Mouse (Mus musculus) erythroblast, adult 5-6 weeks (primary cell): ENCODE data around the gene Cacna2d2. TPM values are rescaled to one million over a fixed set of nuclear protein-coding genes. Genes with fewer than 3 reads are reported as not detected.
A peak's percentile ranks its signal among the peaks of the same experiment; 100 is the strongest.

ENCODE experiments used
- ATAC-seq: replicated peaks from 2 replicates; pipeline ENCODE4 v1.8.0; 2016; ENCODE audit warnings: moderate number of reproducible peaks, mild to moderate bottlenecking, moderate TSS enrichment, inconsistent platforms; ENCODE audit not compliant: poor library complexity, low FRiP score, severe bottlenecking
- total RNA-seq, 2 experiments: library from RNA; stranded (forward) in 1 of 2; stranded (reverse) in 1 of 2; fragments of 150-400 nt in 1 of 2; fragments of 200-764, 138-1000 nt in 1 of 2; gene quantifications; 2 replicates each; pipeline versions ENCODE4 v1.2.3 to v1.2.4; 2015 to 2017; ENCODE audit warnings: low replicate concordance in 2 of 2

Gene Cacna2d2
- total RNA-seq (2015; ENCODE audit: low replicate concordance) = 0.63 TPM in 1 of 2 replicates, not detected in the other
- total RNA-seq (2017; ENCODE audit: low replicate concordance) = not detected in 2 replicates

DNA sequence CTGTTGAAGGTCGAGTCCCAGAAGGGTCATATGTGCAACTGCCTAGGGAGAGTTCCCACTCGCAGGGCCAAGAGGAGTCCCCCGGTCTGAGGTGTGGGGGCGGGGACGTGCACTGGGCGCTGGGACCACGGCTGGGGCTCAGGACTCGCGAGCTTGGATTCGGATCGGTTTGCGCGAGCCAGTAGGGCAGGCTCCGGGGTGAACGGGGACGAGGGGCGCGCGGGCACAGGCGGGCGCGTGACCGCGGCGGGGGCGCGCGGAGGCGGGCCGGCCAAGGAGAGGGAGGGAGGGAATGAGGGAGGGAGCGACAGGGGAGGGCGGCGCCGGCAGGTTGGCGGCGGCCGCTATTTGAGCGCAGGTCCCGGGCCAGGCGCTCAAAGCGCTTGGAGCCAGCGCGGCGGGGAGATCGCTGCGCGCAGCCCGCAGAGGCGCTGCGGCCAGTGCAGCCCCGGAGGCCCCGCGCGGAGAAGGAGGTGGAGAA lies at the start of gene Cacna2d2:
Gene Cacna2d2 (plus strand): TSS at position 122 of the 481 bp plus-strand sequence.
- ATAC-seq = no peak

DNA sequence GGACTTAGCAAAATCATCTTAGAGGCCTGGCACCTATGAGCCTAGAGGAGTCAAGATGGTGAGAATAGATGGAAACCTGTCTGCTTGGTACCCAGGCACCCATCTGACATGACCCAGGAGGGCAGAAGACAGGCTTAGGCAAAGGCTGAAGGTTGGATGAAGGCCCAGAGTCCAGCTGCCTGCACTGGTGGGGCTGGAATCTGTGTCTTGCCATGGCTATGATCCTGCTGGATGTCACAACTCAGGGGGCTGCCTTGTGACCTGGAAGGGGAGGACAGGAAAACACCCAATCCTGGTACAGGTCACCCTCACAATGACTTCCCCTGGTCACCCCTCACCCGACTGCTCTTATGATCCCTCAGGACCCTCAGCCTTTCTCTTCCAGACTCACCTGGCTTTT lies 44.6 kb upstream of the Cacna2d2 start:
- ATAC-seq = no peak

DNA sequence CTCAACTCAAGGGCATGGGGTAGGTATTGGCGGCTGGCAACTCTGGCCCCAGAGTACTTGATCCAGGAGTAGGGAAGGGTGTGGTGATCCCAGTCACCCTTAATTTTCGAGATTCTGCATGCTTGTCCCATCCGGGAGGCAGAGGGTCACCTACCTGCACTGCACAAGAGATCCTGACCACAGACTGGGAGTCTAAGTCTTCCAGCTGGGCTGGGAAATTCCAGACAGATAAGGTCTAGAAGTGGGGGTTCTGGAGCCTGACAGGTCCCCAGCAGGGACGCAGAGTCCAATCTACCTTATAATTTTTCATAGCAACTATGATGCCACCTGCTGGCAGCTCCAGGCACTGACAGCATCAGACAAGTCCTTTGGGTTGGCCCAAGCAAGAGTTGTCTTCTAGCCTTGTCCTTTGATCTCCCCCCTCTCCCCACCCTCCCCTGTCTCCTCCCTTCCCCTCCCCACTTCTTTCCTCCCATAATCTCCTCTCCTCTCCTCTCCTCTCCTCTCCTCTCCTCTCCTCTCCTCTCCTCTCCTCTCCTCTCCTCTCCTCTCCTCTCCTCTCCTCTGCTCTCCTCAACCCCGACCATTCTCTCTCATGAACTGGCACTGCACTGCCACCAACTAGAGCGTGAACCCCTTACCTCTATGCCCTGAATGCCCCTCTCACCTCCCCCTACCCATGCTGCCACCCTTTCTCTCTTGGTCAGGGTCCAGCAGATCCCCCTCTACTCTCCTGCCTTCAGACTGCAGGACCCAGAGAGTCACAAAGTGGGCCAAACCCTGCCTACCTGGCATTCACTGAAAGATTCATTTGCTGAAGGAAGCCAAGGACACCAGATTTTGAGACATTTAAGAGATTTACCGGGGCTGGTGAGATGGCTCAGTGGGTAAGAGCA lies 43.3 kb upstream of the Cacna2d2 start:
- ATAC-seq = peak; percentile 57; the same call in 1 of the 2 replicates

DNA sequence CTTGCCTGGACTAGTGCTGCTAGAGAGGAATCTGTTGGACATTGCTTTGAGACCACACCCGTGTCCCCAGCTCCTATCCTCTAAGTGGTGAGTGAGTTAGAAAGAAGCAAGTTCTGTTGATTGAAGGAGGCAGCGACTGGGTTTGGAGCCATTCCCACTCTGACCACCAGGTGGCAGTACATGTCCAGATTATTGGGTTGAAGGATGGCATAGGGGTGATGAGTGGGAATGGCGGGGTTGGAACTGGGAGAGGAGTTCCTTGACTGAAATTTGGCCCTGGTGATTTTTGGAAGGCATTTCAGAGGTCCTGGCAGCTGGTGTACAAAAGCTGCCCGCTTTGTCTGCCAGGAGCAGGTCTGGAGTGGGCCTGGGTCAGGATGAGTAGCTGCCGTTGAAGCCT lies 41.8 kb upstream of the Cacna2d2 start:
- peak; percentile 73 for ATAC-seq

DNA sequence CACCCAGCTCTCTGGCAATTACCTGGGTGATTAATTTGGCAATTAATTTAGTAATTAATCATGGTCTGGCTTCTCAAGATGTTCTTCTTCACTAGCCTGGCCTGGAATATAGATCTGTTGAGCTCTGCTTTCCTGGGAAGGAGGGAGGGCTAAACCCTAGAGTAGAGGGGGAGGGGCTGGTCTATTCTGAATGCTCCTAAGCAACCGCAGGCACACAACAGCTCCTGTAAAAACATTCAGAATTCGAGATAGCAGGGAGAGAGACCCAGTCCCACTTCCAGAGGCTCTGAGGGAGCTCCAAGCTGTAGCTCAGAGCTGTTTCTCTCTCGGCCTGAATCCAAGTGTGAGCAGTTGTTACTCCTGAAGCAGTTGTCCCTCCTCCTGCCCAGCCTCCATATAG lies 38.4 kb upstream of the Cacna2d2 start:
- no peak for ATAC-seq

DNA sequence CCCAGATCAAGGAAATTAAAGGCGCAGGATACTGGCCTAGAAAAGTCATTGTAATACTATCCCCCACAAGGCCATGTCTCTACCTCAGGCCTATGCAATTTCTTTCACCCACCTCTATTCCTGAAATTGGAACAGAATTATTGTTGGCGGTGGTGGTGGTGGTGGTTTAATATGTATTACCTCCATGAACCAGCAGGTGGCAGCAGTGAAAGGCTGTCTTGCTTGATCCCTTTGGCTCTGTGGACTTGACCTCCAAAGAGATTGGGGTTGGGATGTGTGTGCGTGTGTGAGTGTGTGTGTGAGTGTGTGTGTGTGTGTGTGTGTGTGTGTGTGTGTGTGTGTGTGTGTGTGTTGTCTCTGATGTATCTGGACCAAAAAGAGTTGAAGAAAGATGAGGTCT lies 32.8 kb upstream of the Cacna2d2 start:
- peak; percentile 53 for ATAC-seq

DNA sequence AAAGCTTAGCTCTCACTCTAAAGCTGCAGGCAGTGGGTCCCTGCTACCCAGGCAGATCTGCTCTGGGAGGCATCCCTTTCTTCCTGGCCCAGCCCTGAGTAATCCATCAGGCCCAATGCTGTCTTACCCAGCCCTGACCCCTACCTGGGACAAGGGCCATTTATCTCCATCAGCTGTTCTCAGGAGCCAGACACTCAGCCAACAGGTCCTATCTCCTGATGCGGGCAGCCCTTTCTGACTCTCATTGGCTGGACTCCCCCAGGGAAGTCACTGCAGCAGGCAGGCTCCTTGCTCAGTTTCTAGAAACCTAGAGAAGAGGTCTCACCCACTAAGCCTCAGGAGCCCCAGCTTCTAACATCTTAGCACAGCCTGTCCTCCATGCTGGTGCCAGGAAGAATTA lies 31.1 kb upstream of the Cacna2d2 start:
- peak; percentile 66 for ATAC-seq

DNA sequence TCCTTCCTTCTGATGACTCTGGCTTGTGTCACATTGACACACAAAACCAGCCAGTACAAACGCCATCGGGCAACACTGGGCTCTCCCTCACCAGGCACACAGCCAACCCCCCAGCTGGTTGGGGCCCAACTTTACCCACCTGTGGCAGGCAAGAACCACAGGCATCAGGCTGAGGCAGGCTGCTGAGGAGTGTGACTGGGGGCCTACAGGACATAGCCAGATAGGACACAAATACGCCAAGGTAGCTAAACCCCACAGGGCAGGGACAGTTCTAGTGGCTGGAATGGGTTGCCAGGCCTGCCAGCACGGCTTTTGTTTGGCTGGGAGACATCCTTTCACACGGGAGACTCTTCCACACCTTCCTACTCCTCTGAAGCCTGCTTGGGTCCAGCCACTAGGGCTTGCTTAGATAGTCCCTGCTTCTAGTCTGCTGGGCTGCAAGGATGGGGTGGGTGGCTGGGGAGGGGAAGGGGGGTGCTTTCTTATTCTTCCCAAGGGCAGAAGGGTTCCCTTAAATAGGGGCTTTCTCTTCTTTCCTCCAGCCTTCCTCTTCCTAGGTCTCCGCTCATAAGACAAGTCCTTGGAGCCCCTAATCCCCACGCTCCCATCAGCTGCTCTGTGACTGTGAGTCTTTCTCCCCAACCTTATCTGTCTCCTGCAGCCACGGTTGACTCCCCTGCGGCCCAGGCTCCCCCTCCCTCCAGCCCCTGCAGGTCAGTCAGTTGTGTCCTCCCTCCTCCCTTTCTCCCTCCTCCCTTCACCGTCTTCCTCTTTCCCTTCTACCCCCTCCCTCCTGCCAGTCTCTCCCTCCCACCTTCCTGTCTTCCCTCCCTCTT lies 29.9 kb upstream of the Cacna2d2 start:
- peak; percentile 83 for ATAC-seq

DNA sequence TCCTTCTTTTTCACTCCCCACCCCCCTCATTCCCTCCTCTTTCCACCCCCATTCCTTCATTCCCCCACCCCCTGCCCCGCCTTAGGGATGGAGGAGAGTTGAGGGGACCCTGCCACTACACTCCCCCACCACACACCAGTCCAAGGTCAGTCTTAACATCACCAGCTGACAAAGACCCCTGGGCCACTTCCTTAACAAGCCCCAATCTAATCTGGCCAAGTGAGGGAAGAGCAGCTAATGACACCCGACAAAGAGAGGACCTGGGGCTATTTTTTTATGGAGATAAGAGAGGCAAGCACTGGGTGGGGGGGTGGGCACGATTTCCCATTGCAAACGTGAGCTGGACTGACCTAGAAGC lies 29.3 kb upstream of the Cacna2d2 start:
- no peak for ATAC-seq

DNA sequence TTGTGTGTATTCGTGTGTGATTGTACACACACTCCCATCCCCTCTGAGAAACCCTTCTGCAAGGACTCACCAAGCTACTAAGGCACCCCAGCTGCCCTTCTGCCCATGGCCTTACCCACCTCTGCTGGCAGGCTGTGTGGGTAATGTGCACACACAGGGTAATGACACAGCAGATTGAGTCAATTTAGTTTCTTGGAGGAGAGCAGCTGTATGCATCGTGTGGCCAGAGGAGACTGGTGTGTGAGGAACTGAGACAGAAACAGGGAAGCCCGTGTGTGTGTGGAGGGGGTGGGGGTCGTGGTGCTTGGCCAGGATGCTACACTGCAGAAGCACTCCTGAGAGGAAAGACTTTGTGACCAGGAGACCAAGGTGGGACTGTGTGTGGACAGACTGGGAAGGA lies 27.0 kb upstream of the Cacna2d2 start:
- peak; percentile 53 for ATAC-seq

DNA sequence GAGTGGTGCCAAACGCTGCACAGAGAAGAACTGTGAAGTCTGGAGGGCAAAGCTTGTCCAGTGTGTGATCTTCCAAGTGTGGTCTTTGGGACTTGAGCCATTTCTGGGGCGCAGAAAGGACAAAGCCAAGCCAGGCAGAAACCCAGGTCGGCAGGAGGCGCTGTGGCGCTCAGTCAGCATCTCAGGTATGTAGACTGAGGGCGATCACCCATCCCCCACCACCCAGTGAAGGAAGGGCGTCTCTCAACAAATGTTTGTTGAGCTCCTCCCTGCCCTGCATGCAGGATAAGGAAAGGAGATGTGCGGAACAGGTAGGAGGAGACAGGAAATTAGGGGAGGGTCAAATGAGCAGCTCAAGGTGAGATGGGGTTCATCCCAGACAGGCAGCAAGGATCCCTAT lies 24.8 kb upstream of the Cacna2d2 start:
- 0 out of 2 replicates have a peak, but pooled peaks have one; percentile 16 for ATAC-seq

DNA sequence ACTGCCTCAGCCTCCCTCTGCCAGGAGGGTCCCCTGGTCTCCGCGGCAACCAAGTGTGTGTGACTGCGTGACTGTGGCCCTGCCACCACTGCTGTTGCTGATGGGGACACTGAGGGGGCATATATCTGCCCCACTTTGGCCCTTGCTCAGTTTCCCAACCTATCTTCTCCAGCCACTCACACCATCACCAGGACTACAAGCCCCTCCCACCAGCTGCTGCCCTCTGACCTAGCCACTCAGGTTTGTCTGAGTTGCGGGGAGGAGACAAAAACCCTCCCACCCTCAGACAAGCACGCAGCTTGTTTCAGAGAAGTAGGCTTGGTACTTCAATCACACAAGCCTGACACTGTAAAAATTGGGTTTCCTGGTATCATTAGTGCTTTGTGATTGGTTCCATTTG lies 24.0 kb upstream of the Cacna2d2 start:
- 0 out of 2 replicates have a peak, but pooled peaks have one; percentile 51 for ATAC-seq

DNA sequence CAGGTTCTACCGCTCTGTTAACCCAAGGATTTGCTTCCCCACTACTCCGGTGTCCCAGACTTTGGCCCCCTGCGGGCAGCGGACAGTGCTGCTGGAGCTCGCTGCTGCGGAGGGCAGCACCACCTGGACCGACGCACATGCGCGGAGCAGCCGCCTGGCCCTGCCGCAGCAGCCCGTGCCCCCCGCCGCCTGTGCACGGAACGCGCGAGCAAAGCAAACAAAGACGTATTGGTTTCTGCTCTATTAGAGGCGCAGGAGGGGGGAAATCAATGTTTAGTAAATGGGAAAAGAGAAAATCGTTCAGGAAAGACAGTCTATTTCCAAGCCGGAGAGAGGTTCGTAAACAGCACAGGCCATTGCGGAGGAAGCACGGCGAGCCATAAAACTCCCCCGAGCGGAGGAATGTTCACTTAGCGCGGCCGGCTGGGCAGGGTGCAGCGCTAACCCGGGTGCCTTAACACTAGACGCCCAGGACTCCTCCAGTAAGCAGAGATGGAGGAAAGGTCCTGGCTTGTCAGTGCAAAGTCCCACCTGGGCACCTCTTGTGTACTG lies 21.4 kb upstream of the Cacna2d2 start:
- no peak for ATAC-seq

DNA sequence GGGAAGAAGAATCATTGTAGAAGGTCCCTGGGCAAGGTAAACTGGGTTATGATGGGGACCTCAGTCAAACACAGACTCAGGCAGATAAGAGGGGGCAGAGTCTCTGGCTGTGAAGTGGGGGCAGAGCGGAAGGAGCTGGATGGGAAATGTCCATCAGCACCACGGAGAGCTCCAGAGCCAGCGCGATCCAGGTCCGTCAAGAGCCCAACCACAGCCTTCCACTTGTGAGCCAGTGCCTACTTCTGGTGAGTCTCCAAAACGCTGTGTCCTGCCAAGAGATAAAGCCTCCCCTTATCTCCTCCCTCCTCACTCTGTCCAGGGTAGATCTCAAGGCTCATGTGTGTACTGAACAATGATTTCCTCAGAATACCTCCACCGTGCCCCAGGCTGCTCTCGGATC lies 17.7 kb upstream of the Cacna2d2 start:
- ATAC-seq = no peak

DNA sequence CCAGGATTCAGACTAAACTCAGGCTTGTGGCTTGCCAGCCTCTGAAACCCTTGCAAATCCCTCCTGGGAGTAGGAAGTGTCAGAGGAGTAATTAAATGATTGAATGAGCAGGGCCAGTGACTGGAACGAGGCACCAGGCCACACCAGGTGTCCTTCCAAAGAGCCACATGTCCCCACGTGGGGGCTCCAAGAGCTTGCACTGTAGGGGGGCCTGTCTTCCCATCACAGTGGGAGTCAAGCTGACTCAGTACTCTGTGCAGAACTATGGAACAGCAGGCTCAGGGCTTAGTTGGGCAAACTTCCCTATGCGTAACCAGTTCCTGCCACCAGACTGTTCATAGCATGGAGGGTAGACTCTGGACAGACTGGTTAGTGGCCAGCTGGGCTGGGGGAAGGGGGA lies 15.0 kb upstream of the Cacna2d2 start:
- ATAC-seq = no peak

DNA sequence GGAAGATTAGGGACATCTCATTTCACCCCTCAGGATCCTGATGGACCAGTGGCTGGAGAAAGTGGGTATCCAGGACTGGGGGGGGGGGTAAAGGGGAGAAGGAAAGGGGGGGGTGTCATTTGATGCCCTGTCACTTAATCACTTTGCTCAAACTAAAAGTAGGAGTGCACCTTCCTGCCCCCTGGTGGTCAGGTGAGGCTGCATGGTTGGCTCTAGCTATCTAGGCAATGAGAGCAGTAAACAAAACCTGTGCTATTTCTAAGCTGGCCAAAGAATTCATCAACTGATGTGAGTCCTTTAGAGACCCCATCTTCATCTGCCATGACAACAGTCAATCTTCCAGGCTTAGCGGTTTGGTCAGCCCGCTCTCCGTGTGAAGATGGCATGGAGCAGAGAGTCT lies 12.7 kb upstream of the Cacna2d2 start:
- ATAC-seq = peak; percentile 75

DNA sequence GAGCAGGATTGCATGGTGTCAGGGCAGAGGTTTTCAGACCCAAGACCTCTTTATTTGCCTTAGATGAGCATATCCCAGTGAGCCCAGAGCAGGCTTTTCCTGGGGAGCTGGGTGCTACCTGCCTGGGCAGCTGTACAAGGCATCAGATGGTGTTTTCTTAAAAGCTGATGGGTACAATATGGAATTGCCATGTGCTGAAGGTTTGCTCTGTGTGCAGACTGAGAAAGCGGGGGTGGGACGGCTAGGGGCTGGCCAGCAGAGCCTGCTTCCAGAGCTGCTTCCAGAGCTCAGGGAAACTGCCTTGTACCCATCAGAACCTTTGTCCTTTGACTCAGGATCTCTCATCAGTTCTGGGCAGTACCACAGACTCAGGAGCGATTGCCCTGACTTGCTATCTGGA lies 11.7 kb upstream of the Cacna2d2 start:
- ATAC-seq = no peak

DNA sequence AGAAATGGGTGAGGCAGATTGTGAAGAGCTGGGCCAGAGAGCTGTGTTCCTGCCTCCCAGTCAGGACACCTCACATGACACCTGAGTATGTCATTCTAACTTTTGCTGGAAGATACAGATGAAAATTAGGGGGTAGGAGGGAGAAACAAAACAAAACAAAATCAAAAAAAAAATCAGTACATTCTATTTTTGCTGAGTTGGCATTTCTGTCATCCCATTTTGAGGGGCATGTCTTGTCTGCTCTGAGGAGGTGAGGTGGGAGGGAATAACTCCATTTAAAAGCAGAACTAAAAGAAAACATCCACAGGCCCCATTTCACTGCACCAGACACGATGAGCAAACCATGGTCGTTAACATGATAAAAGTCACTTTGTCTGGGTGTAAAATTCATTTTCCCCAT lies 11.1 kb upstream of the Cacna2d2 start:
- no peak for ATAC-seq

DNA sequence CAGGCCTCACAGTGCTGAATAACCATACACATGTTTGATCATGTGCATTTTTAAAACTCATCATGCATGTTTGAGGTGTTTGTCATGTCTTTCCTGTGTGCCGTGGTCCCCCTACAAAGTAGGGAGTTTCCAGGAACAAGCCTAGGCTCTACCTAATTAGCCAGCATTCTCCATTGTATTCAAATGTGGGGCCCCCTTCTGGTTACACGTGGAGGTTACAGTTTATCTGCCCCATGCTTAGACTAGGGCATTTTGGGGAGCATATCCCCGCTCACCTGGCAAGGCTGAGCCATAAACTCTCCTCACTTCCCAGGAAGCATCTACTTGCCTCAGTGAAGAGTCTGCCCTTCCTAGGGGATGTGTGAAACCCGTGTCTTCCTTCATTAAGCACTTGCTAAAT lies 3.0 kb upstream of the Cacna2d2 start:
- no peak for ATAC-seq

DNA sequence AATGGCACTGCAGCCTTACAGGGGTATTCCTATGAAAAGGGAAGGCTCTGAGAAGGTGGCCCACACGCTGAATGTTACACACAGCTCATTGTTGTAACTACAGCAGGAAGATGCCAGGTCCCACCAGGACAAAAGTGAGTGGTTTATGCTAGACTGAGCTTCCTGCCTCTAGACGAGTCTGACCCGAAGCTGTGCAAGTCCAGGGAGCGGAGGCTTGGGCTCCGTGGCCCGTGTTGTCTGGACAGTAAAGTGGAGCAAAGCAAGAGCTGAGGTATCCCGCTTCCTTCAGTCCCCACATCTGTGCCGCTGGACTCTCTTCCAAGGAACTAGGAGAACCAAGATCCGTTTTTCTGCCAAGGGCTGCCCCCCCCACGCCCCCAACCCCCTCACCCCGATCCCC lies 444 bp upstream of the Cacna2d2 start:
- ATAC-seq = no peak
